Mouse (Mus musculus) testis, postnatal 10 days (tissue): ENCODE measurements around the gene Prom1.

ENCODE experiments used
- DNase-seq: peaks from one replicate; pipeline ENCODE4 v3.0.0; 2021; ENCODE audit warnings: low spot score

Gene Prom1

DNA sequence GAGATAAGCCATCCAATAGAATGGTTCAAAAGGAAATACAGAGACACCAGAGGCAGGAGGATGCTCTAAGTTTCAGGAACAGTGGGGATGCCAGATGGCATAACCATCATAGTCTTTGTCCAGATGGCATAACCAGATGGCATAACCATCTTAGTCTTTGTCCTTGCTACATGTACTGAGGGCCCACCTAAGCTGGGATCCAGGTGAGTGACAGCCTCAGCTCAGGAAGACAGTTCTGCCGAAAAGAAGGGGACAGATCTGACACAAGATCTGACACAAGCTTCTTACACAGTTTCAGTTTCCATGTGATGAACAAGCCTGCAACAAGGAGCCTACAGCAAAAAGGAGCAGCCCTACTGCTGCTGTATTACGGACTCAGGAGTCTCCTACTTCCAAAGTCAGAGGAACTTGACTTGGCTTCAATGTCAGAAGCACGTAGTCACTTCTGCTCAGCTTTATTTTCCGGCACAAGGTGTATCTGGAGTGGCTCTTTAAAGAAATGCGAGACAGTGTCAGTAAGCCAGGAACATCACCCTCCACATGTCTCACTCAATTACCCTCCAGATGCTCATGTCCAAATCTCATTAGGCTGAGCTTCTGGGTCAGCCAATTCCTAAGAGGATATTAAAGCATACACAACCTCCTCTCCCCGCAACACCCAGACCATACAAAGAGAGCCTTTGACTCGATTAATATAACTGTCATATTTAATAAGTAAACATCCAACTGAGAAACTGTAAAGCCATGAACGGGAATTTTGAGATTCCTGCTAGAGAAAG, 21.4 kb downstream of the Prom1 start:
- no peak for DNase-seq

DNA sequence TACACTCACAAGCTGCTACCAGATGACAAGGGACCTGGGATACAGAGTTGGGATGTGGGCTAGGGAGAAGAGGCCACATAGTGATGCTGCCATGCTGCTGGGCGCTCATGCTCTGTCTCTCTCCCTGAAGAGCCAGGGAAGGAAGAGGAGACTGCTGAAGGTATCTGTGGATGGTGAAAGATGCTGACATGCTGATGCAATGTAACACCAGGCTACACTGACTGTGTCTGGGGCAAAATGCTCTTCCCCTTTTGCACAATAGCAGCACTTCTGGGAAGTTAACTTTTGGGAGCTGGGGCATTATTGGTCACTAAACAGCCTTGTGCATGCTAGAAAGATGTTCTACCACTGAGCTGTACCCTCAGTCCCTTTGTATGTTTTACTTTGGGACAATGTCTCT, 26.4 kb downstream of the Prom1 start:
- no peak for DNase-seq

DNA sequence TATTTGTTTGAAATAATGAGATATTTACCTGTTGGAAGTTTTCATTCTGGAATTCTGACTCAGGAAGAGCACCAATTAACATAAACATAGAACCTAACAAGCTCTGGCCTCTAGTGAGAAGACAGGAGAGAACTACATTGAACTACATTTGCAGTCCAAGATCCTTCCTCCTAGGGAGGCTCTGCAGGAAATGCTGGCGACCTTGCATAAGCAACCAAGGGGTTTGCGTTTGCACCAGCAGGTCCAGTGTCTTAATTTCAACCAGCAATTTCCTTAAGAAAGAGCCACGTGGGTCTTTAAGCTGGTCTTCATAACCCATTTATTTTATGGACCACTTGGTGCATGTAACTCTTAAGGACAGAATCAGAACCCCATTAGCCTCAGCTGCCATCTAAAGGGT, 28.2 kb downstream of the Prom1 start:
- no peak for DNase-seq

DNA sequence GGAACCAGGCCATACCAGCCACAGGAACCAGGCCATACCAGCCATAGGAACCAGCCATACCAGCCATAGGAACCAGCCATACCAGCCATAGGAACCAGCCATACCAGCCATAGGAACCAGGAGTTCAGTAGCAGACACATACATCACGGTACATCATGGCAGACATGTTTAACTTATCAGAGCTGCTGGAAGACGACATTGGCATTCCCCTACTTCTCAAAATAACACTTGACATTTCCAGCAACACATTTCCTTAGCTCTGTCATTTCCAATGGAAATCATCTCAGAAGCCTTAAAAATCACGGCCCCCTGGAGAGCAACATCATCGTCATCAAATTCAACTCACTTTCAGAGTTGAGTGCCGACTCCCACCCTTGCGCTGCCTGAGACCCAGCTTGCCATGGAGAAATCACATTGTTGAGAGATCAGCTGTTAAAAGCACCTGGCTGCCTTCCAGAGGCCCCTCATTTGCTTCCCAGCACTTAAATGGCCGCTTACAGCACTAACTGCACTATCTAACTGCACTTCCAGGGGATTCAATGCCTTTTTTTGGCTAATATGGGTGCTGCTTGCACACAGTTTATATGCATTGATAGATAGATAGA, 31.2 kb downstream of the Prom1 start:
- DNase-seq, result no peak

DNA sequence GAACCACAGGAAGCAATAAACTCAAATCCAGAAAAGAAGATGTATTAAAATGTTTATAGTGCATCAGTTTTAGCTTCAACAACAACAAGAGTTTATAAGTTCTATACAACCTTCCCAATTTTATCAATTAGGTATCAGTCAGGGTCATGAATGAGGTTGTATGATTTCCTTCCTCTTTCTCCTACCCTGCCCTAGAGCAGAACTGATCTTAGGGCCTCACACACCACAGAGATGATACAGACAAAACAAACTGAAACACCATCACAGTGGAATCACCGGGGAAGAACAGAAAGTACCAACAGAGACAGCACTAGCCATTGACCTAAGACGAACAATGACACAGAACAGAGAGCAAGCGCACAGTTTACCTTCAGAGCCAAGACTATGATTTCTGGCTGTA, 43.6 kb downstream of the Prom1 start:
- no peak for DNase-seq

DNA sequence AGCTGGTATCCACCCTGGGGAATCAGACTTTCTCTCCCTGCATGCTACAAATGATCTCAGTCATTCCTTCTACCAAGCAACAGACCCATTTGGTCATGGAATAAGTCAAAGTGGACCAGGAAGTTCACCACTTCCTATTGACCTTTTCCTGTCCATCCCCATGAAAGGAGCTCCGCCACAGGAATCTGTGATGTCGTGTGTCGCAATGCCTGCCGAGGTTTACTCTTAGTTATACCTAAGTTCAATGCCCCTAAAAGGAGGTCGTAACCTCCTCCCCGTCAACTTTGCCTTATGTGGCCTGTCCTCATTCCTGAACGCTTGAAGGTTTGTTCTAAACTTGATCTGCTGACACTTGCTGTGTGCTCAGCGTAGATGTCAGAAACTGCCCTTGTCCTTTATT, 51.6 kb downstream of the Prom1 start:
- DNase-seq, result no peak

DNA sequence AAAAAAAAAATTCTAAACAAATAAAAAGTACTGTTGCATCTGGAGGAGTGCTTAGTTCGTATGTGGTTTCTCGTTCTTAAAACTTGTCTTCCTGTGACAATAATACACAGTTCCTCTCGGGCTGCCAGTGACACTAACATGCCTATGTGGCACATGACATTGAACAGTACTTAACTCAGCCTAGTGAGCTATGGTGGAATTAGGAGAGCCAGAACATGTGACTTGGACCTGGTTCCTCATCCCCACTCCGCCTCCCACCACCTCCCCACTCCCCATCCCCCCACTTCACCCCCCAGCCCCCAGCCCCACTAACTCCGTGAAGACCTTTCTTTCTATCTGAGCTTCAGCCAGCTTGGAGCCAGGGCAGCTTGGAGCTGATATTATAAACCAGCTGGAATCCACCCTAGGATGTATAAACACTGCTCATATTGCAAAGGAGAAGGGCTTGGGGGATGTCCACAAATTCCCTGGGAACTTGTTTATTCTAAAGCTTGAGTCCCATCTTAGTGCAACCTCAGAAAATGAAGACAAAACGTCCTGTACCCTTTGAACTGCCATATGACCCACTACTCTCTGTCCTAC, 52.3 kb downstream of the Prom1 start:
- DNase-seq, result no peak

DNA sequence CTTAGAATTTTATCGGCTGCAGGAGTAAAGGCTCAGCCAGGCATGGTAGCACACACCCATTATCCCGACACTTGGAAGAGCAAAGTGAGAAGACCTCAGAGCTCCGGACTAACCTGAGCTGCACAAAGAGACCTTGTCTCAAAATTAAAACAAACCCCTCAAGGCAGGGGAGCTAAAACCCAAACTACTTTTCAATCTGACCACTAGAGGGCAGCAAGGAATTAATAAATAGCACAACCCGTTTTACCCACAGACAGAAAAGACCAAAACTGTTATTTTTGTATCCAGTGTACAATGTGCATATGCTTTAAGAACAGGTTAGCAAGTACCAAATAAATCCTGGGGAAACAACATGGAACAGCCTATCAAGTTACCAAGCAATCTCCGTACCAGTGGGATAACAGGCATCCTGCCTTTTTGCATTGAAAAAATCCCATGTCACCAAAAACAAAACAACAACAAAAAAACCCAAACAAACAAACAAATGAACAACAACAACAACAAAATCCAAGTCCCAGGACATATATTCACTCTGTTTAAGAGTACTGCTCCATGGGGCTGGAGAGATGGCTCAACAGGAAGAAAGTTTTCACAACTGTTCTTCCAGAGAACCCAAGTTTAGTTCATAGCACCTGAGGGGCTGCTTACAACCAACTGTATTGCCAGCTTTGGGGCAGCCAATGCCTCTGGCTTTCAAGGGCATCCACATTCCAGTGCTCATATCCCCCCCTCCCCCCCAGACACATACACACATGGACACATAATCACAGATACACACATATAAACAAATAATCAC, 53.1 kb downstream of the Prom1 start:
- DNase-seq, result no peak

DNA sequence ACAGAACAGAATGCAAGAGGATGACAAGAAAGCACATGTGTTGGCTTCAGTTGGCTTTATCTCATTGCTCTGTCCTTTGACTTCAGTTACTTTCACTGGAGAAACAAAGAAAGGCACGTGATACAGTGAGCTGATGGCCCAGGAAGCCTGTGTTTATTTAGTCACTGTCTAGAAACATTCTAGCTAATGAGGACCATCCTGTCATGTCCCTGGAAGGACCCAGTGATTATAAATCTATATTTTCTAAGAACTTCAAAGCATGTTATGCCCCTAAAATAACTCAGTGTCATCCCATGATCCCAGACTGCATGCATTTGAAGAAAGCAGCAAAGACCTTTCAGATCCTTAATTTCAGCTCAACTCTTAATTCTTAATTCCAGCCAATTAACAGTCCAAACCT, 60.1 kb downstream of the Prom1 start:
- DNase-seq, result no peak

DNA sequence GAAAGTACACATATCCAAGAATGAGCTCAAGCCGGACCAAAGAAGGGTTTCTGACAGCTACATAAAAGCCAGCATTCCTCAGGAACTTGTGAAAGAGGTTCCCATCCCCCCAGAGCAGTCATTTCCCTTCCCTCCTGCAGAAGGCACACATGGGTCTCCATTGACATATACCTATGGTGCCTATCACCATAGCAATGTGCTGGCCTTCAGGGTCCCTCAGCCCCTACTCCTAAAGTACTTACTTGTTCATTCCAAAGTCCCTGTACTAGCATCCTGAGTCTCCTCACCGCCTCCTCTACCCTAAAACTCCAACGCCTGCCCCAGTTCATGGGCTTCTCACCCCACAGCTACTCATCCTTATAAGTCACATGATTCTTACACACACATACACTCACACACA, 60.8 kb downstream of the Prom1 start:
- DNase-seq, result no peak

DNA sequence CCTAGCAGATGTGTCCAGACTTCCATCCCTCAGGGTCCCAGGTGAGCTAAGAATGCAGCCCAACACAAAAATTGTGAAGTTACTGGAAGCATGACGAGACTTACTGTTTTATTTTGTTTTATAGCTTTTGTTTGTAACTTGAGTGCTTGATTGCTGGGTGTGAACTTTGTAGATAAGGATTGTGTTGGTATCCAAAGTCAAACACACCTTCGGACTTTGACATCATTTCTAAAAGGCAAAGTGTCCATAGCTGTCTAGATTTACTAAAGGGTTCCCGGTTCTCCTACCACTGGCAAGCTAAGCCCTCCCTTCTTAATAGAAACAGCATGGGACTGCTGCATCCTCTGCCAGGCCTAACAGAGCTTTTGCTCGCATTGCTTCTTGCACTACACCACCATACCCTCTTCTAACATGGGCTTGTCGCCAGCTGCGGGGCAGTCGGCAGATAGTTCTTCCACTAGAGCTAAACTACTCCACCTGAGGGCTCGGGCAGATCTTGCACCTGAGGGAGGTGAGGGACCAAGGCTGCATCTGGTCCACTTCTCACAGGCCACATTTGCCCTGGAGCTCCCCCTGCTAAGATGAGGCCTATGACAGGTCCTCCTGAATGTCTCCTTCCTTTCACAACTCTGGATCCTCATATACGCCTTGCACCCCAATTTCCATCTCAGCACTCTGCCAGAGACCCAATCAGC, 103.4 kb downstream of the Prom1 start:
- DNase-seq, result no peak

DNA sequence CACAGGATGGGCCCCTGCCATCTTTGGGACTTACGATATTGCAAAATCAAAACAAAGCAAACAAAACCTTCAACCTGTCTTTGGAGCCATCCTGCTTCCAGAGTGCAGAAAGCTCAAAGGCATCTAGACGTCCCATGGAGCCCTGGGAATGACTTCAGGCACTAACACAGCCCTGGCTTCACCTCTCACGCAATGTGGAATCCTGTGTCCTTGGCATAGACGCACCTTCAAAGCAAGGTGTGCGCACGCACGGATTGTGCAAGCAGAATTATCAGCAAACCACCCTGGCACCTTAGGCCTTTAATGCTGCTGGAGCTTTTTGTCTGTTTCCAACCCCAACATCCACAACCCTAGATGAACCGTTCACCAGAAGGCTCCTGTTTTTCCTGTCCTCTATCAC, 104.2 kb downstream of the Prom1 start:
- no peak for DNase-seq

DNA sequence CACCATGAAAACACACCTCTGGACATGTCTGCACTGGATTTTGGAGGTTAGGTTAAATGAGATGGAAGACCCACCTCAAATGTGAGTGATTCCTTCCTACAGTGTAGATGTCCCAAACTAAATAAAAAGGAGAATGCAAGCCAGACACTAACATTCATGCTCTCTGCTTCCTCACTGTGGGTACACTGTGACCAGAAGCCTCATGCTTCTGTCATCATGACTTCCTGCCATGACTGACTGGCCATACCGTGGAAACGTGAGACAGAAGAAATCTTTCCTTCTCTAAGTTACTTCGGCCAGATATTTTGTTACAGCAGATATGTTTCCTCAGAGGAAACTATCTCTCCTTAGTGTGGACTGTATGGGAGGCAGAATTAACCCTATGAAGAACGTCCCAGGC, 105.7 kb downstream of the Prom1 start:
- DNase-seq, result no peak

DNA sequence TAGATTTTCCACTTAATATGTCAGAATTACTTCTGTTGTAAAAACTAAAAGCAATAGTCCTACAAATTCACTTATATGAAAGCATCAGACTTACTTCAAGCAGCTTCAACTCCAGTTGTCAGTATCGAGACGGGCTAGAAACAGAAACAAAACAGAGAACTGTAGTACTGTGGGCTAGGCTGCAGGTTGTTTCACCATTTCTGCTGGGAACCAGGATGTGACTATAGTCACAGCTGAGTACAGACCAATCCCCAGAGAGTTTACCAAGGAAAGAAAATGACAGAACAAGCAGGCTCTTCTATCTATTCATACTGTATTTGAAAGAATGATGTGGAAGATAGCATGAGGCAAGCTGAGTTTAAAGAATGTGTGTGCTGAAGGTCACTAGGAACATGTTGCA, 106.9 kb downstream of the Prom1 start:
- DNase-seq, result no peak

DNA sequence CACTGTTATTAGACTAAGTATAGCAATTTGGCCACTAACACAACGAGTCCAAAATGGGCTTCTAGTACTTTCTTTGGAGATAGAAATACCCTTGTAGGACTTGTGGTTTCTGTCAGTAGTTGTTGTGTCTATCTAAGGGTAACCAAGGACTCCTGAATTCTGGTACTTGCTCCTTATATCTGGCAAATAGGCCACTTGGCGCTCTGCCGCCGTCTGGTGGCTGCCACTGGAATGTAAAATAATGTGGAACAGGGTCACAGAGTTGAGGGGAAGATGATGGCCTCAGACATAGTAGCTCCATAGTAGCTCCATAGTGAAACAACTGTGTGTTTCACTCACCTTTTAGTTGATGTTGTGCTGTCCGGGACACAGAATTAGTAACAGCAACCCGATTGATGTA, 111.5 kb downstream of the Prom1 start:
- peak; percentile 72 for DNase-seq

DNA sequence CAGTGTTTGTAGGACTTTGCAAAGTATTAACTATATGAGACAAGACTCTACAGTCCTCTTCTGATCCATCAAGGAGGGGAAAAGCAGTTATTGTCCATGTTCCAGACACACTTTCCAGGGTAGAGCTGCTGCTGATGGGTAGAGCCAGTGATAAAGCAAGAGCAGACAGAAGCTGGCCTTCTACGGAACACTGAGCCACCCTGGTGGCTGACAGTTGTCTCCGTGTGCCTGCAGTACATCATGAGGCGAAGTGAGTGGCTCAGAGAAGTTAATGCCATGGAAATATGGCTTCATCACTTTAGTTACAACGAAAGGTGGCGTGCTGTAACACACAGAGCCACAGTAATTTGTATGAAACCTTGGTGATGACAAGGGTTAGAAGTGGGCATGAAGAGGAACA, 112.8 kb downstream of the Prom1 start:
- no peak for DNase-seq

DNA sequence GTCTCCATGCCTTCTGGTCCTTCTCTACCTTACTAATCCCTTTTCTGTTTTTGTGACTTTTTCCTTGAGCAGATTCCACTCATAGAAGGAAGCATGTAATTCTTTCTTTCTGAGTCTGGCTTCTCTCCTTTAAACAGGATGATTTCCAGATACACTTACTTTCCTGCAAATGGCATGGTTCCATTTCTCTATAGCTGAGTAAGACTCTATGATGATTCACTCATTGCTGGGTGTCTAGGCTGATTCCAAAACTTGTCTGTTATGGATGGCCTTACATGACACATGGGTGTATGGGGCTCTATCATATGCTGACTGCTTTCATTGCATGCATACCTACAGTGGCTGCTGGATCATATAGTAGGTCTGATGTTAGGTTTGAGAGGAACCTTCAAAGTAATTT, 115.6 kb downstream of the Prom1 start:
- no peak for DNase-seq

DNA sequence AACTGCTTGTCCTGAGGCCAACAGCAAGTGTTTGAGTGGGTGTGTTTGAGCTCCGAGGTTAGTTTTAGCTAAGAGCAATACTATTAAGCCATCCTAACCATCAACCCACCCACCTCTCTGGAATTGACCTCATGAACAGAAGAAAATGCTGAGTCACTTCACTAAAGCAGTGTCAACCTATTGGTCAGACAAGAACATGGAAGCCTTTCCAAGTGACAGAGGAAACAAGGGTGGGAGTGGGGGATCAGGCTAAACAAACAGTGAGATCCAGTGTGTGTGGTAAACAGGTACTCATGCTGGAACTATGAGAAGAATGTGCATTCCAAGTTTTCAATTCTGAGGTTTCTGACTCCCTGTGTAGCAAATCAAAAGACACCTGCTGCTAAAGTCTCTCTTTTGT, 118.9 kb downstream of the Prom1 start:
- DNase-seq, result no peak

DNA sequence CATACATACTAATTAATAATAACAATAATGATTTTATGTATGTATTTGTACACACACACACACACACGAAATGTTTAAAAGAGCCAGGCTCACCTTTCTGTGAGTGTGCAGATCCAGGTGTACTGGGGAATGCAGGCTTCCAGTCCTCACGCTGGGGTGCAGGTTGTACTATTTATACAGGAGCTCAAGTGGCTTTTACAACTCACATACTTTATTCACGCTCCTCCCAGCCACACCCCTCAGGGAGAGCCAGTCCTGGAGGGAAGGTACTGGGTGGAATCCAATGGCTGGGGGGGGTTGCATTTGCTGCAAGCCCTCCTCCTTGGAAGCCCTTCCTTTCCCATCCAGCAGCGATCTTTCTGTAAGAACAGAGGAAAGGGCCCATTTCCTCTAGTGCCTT, 120.2 kb downstream of the Prom1 start, which contains the start of gene Fgfbp1:
TSS of gene Fgfbp1 (minus strand) at position 160 of the 400 bp plus-strand sequence.
- no peak for DNase-seq

DNA sequence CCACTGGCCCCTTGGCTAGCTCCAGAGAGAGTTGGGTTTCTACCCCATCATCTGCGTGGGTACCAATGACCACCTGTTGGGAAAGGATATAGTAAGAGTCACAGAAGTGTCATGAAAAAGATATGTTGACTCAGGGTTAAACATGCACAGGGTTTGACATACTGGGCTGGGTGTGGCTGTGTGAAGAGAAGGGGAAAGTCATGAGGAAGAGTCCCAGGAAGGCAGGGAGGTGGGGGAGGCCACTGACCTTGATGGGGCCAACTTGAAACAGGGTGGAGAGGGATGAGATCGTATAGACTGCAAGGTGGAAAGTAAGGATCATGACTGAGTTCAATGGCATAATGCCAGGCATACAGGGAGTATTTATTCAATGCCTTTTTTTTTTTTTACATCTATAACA, 121.4 kb downstream of the Prom1 start:
- DNase-seq, result no peak

DNA sequence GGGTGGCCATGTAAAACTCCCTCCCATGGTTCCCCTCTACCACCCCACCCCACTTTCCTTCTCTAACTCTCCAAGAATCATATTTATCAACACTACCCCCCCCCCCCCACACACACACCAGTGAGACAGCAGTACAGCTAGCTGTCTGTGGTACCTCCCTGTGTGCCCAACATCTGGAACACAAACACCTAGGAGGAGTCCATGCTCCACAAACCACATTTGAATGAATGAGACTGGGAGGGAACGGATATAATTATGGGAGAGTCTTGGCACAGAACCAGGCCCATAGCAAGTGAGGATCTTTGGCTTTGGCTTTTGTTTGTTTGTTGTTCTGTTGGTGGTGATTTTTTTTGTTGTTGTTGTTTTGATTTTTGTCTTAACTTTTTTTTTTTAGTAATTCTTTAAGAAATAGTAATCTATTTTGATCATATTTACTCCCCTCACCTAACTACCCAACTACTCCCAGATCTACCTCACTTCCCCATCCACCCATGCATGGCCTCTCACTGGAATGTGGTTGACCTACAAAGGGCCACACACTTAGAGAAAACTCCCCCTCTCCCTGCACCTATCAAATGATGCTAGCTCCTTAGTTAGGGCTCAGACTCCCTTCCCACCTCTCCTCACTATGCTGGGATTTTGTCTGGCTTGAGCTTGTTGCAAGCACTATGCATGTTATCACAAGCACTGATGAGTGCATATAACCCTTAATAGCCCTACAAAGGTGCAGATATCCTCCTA, 124.8 kb downstream of the Prom1 start:
- DNase-seq, result no peak

DNA sequence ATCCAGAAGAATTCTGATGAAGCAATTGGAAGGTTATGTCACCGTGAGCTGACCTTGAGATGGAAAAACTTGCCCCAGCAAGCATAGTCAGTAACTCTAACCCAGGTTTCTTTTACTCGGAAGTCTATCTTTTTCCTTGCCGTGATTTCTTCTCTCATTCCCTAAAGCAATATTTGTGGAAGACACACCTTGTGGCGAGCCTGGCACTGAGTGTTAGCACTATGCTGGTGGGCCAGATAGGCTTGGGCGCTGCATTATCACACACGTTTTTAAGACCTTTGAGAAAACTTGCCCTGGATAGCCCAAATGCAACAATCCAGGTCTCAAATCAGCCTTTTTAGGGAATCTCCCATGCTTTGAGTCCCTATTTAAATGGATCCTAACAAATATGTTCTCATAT, 127.7 kb downstream of the Prom1 start:
- DNase-seq, result no peak
